11 mouse cellular contexts compared by ENCODE assay signal in the genomic region with DNA sequence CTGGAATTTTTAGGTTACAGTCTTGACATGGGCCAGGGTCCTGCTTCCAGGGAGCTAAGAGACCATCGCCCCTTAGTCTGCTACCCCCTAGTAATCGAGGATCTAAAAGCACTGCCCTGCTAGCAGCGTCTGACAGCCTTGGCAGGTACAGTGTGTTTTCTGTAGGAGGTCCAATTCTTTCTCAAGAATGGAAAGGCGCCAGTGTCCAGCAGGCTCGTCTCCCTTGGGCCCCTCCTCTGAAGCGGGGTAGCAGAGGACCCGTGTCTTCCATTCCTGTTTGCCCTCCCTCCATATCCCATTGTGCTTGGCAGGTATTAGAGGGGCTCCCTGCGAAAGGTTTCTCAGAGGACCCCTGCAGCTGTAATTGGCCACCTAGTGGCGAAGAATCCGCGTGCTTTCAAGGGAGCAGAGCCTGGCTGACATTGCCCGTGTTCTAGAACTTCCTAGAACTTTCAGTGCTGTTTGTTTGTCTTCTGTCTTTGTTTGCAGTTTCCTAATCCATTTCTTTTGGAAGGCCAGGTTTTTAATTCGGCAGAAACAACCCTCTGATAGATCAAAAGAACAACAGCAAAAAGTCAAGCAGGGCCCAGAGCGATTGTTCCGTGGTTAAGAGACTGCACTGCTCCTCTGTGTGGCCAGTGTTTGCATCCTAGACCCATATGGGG.
DNase-seq lines count a peak whose midpoint lies in the region; ATAC-seq and TF ChIP-seq lines count a peak whose summit lies in the region.
"Had no signal": no experiment of that assay in that cellular context is flagged by ENCODE, and none has a peak within 500 bp of the region (broad histone marks: within the 10 kb centered on the region; RNA-seq: fewer than 3 reads in every experiment).

No protein-coding gene starts in this region.

- H3K27me3 ChIP-seq in liver, adult 2 months (ENCODE audit: control insufficient read depth, insufficient read depth, low read length), result no peaks in the 10 kb centered on the region
- H3K27me3 ChIP-seq in heart, postnatal 0 days (ENCODE audit: control insufficient read depth, insufficient read depth, low read length), result 0 out of 2 replicates have a peak, but pooled peaks cover 7% of the 10 kb centered on the region

- no peak overlapping the region for H3K4me2 ChIP-seq in heart, postnatal 0 days (ENCODE audit: low read depth, low read length)

- peak overlapping the region; percentile 91 for H3K27ac ChIP-seq in liver, adult 2 months (replicated peaks; ENCODE audit: insufficient read depth, low read depth, low read length)
- H3K27ac ChIP-seq in heart, postnatal 0 days (ENCODE audit: low read depth), result no peak overlapping the region
- H3K27ac ChIP-seq: forebrain, embryonic 10.5 days had no signal

- H3K9me3 ChIP-seq in heart, postnatal 0 days (replicated peaks; ENCODE audit: control insufficient read depth, low read length), result no peaks in the 10 kb centered on the region
- H3K9me3 ChIP-seq: forebrain, embryonic 10.5 days had no signal

- no peaks in the 10 kb centered on the region for H3K36me3 ChIP-seq in liver, adult 2 months (ENCODE audit: control insufficient read depth, insufficient read depth, low read length)
- H3K36me3 ChIP-seq in heart, postnatal 0 days (replicated peaks; ENCODE audit: control insufficient read depth, insufficient read depth, low read length), result no peaks in the 10 kb centered on the region
- H3K36me3 ChIP-seq: forebrain, embryonic 10.5 days had no signal

- H3K4me1 ChIP-seq in liver, adult 2 months (ENCODE audit: control insufficient read depth, insufficient read depth, low read length), result peaks cover 15% of the 10 kb centered on the region
- no peaks in the 10 kb centered on the region for H3K4me1 ChIP-seq in heart, postnatal 0 days (ENCODE audit: control insufficient read depth, insufficient read depth)

- no peak for TF ChIP-seq EP300 in heart, postnatal 0 days (IDR thresholded peaks at IDR 0.05; ENCODE audit: low read depth)

- TF ChIP-seq CTCF in liver, adult 2 months (IDR thresholded peaks at IDR 0.05; ENCODE audit: low read depth, low read length), result peak; percentile 71
- TF ChIP-seq CTCF in heart, postnatal 0 days (IDR thresholded peaks at IDR 0.05; ENCODE audit: low read depth), result peak; percentile 40

- no peak for ATAC-seq in heart, postnatal 0 days (ENCODE audit: insufficient read depth, low read depth)

- 22% methylated on average over 15 of the region's 15 CpGs for WGBS in liver, adult 2 months
- 62% methylated on average over 15 of the region's 15 CpGs for WGBS in heart, postnatal 0 days

- no peaks in the 10 kb centered on the region for H3K79me2 ChIP-seq in liver, adult 2 months (ENCODE audit: control insufficient read depth, insufficient read depth, low read length)

- peak overlapping the region; percentile 49; the same call in 1 of the 2 replicates for H3K9ac ChIP-seq in liver, adult 2 months (ENCODE audit: low read depth, low read length)
- H3K9ac ChIP-seq in heart, postnatal 0 days (replicated peaks; ENCODE audit: low read depth, low read length), result no peak overlapping the region

- no peak for TF ChIP-seq POLR2A in liver, adult 2 months (IDR thresholded peaks at IDR 0.05; ENCODE audit: extremely low read depth, insufficient read depth, low read length)

- no peak overlapping the region for H3K4me3 ChIP-seq in liver, adult 2 months (ENCODE audit: insufficient read depth, low read depth, low read length)
- no peak overlapping the region for H3K4me3 ChIP-seq in heart, postnatal 0 days (ENCODE audit: low read depth, low read length)
- H3K4me3 ChIP-seq: forebrain, embryonic 10.5 days; myocyte had no signal

- DNase-seq in gastrocnemius, adult 18-20 months (ENCODE audit: low spot score), result peak; percentile 69
- no peak for DNase-seq in gastrocnemius, postnatal 4 days (ENCODE audit: low spot score in 2 of 2)
- DNase-seq in liver, adult 2 months (ENCODE audit: extremely low read depth, low read depth, low spot score), result peak; percentile 93
- DNase-seq in liver, result no peak
- DNase-seq in adipocyte (ENCODE audit: low spot score), result peak; percentile 12
- DNase-seq in heart, postnatal 0 days (ENCODE audit: low spot score), result no peak
- no peak for DNase-seq in left cerebral cortex, adult 9 months (ENCODE audit: low spot score in 2 of 2)
- no peak for DNase-seq in cerebellum, adult 11-12 months
- DNase-seq: kidney, adult 8-10 months had no signal

Comparison
In these comparisons a context has a peak if more than half of its experiments do, and no peak if none do; other contexts are left out.
1. DNase-seq: peak in gastrocnemius, adult 18-20 months (single experiment), liver, adult 2 months (single experiment) and adipocyte (single experiment); none in gastrocnemius, postnatal 4 days (0 of 2), liver (single experiment), heart, postnatal 0 days (single experiment), left cerebral cortex, adult 9 months (0 of 2) and cerebellum, adult 11-12 months (single experiment).